Mouse (Mus musculus): ENCODE measurements around the gene Ptpn12. TPM values are rescaled to one million over a fixed set of nuclear protein-coding genes. Genes with fewer than 3 reads are reported as not detected.
A peak's percentile ranks its signal among the peaks of the same experiment; 100 is the strongest.

The Ptpn12 gene
- polyA plus RNA-seq, 1 experiment from 2014 or later: 23.6 TPM

GRCm38 (mm10) chr5:21002723-21003122 lies 53.0 kb downstream of the Ptpn12 start:
- no peaks in the 10 kb centered on the region for H3K4me1 ChIP-seq
- H3K36me3 ChIP-seq: peaks cover 62% of the 10 kb centered on the region
- H3K4me3 ChIP-seq: no peak overlapping the region
- no peak for ATAC-seq (ENCODE audit: low FRiP score, low read depth)
- 93% methylated on average over 6 of the region's 6 CpGs for WGBS
- H3K9me3 ChIP-seq: peaks cover 6% of the 10 kb centered on the region; the same call in 1 of the 2 replicates
- H3K27ac ChIP-seq: no peak overlapping the region
- H3K27me3 ChIP-seq: no peaks in the 10 kb centered on the region
- no peak overlapping the region for H3K4me2 ChIP-seq (replicated peaks)
- no peak overlapping the region for H3K9ac ChIP-seq

GRCm38 (mm10) chr5:21001622-21002315 lies 53.9 kb downstream of the Ptpn12 start:
- H3K4me2 ChIP-seq (replicated peaks): no peak overlapping the region
- H3K4me1 ChIP-seq: no peaks in the 10 kb centered on the region
- ATAC-seq (ENCODE audit: low FRiP score, low read depth): no peak
- peaks cover 70% of the 10 kb centered on the region for H3K36me3 ChIP-seq
- no peak overlapping the region for H3K9ac ChIP-seq
- no peaks in the 10 kb centered on the region for H3K27me3 ChIP-seq
- H3K9me3 ChIP-seq: peaks cover 6% of the 10 kb centered on the region; the same call in 1 of the 2 replicates
- H3K4me3 ChIP-seq: no peak overlapping the region
- WGBS: 92% methylated on average over 10 of the region's 10 CpGs
- no peak overlapping the region for H3K27ac ChIP-seq

GRCm38 (mm10) chr5:20998427-20998826 lies 57.3 kb downstream of the Ptpn12 start:
- 93% methylated on average over 6 of the region's 6 CpGs for WGBS
- Histone ChIP-seq H3K27me3 (no peaks in the 10 kb centered on the region), H3K4me1 (no peaks in the 10 kb centered on the region), H3K36me3 (peaks cover 86% of the 10 kb centered on the region), H3K9me3 (peaks cover 6% of the 10 kb centered on the region; the same call in 1 of the 2 replicates), H3K27ac (no peak overlapping the region), H3K9ac (no peak overlapping the region), H3K4me3 (no peak overlapping the region), H3K4me2 (replicated peaks) (no peak overlapping the region)
- no peak for ATAC-seq (ENCODE audit: low FRiP score, low read depth)

GRCm38 (mm10) chr5:20997555-20997954 lies 58.2 kb downstream of the Ptpn12 start:
- Histone ChIP-seq H3K27me3 (no peaks in the 10 kb centered on the region), H3K4me1 (no peaks in the 10 kb centered on the region), H3K4me3 (no peak overlapping the region), H3K27ac (no peak overlapping the region), H3K9me3 (peaks cover 6% of the 10 kb centered on the region; the same call in 1 of the 2 replicates), H3K4me2 (replicated peaks) (no peak overlapping the region), H3K9ac (no peak overlapping the region), H3K36me3 (peaks cover 82% of the 10 kb centered on the region)
- no peak for ATAC-seq (ENCODE audit: low FRiP score, low read depth)
- 86% methylated on average over 6 of the region's 6 CpGs for WGBS

- peaks cover 78% of the 10 kb centered on the region for H3K36me3 ChIP-seq
- no peak overlapping the region for H3K4me3 ChIP-seq
- H3K9ac ChIP-seq: no peak overlapping the region
- H3K27me3 ChIP-seq: no peaks in the 10 kb centered on the region
- H3K4me2 ChIP-seq (replicated peaks): no peak overlapping the region
- no peak overlapping the region for H3K27ac ChIP-seq
- 97% methylated on average over 8 of the region's 8 CpGs for WGBS
- H3K9me3 ChIP-seq: no peaks in the 10 kb centered on the region
- no peak for ATAC-seq (ENCODE audit: low FRiP score, low read depth)
- no peaks in the 10 kb centered on the region for H3K4me1 ChIP-seq
Measured at GRCm38 (mm10) chr5:20990062-20990809, 65.5 kb downstream of the Ptpn12 start.

- Histone ChIP-seq H3K4me3 (no peak overlapping the region), H3K9me3 (no peaks in the 10 kb centered on the region), H3K4me1 (no peaks in the 10 kb centered on the region), H3K9ac (no peak overlapping the region), H3K36me3 (peaks cover 58% of the 10 kb centered on the region), H3K27me3 (no peaks in the 10 kb centered on the region), H3K27ac (no peak overlapping the region), H3K4me2 (replicated peaks) (no peak overlapping the region)
- ATAC-seq (ENCODE audit: low FRiP score, low read depth): no peak
- WGBS: 91% methylated on average over 8 of the region's 8 CpGs
Measured at GRCm38 (mm10) chr5:20986271-20986670, 69.4 kb downstream of the Ptpn12 start.

- H3K4me3 ChIP-seq: no peak overlapping the region
- no peaks in the 10 kb centered on the region for H3K27me3 ChIP-seq
- H3K36me3 ChIP-seq: peaks cover 34% of the 10 kb centered on the region
- no peak for ATAC-seq (ENCODE audit: low FRiP score, low read depth)
- H3K9me3 ChIP-seq: no peaks in the 10 kb centered on the region
- H3K9ac ChIP-seq: no peak overlapping the region
- H3K4me1 ChIP-seq: no peaks in the 10 kb centered on the region
- H3K27ac ChIP-seq: no peak overlapping the region
- no peak overlapping the region for H3K4me2 ChIP-seq (replicated peaks)
Measured at GRCm38 (mm10) chr5:20983505-20983904, 72.2 kb downstream of the Ptpn12 start.

GRCm38 (mm10) chr5:20974690-20975089 lies 81.0 kb downstream of the Ptpn12 start:
- no peaks in the 10 kb centered on the region for H3K9me3 ChIP-seq
- H3K36me3 ChIP-seq: no peaks in the 10 kb centered on the region
- H3K4me1 ChIP-seq: peaks cover 6% of the 10 kb centered on the region
- 86% methylated on average over 4 of the region's 4 CpGs for WGBS
- H3K27me3 ChIP-seq: no peaks in the 10 kb centered on the region
- H3K4me2 ChIP-seq (replicated peaks): no peak overlapping the region
- H3K9ac ChIP-seq: no peak overlapping the region
- no peak for ATAC-seq (ENCODE audit: low FRiP score, low read depth)
- H3K27ac ChIP-seq: no peak overlapping the region
- no peak overlapping the region for H3K4me3 ChIP-seq

GRCm38 (mm10) chr5:20973999-20974398 lies 81.7 kb downstream of the Ptpn12 start:
- Histone ChIP-seq H3K27me3 (no peaks in the 10 kb centered on the region), H3K27ac (no peak overlapping the region), H3K4me1 (peaks cover 6% of the 10 kb centered on the region), H3K9ac (no peak overlapping the region), H3K4me2 (replicated peaks) (no peak overlapping the region), H3K36me3 (no peaks in the 10 kb centered on the region), H3K9me3 (no peaks in the 10 kb centered on the region), H3K4me3 (no peak overlapping the region)
- WGBS: 13% methylated on average over 7 of the region's 7 CpGs
- peak; percentile 57; the same call in 1 of the 2 replicates for ATAC-seq (ENCODE audit: low FRiP score, low read depth)

GRCm38 (mm10) chr5:20973069-20973468 lies 82.6 kb downstream of the Ptpn12 start:
- no peak overlapping the region for H3K4me3 ChIP-seq
- no peak overlapping the region for H3K9ac ChIP-seq
- no peaks in the 10 kb centered on the region for H3K27me3 ChIP-seq
- no peak overlapping the region for H3K27ac ChIP-seq
- no peaks in the 10 kb centered on the region for H3K36me3 ChIP-seq
- no peak overlapping the region for H3K4me2 ChIP-seq (replicated peaks)
- H3K4me1 ChIP-seq: peaks cover 6% of the 10 kb centered on the region
- no peak for ATAC-seq (ENCODE audit: low FRiP score, low read depth)
- H3K9me3 ChIP-seq: no peaks in the 10 kb centered on the region
- WGBS: 73% methylated on average over 5 of the region's 5 CpGs

GRCm38 (mm10) chr5:20968963-20969362 lies 86.7 kb downstream of the Ptpn12 start:
- H3K4me1 ChIP-seq: peaks cover 5% of the 10 kb centered on the region
- WGBS: 66% methylated on average over 9 of the region's 9 CpGs

GRCm38 (mm10) chr5:20968493-20968892 lies 87.2 kb downstream of the Ptpn12 start:
- WGBS: 60% methylated on average over 9 of the region's 9 CpGs
- Histone ChIP-seq H3K4me2 (replicated peaks) (no peak overlapping the region), H3K27ac (no peak overlapping the region), H3K9ac (no peak overlapping the region), H3K4me1 (no peaks in the 10 kb centered on the region), H3K36me3 (no peaks in the 10 kb centered on the region), H3K27me3 (no peaks in the 10 kb centered on the region), H3K9me3 (no peaks in the 10 kb centered on the region), H3K4me3 (no peak overlapping the region)
- ATAC-seq (ENCODE audit: low FRiP score, low read depth): no peak

More at GRCm38 (mm10) chr5:20968963-20969362, 86.7 kb downstream of the Ptpn12 start:
- H3K9me3 ChIP-seq: no peaks in the 10 kb centered on the region
- H3K4me2 ChIP-seq (replicated peaks): no peak overlapping the region
- H3K36me3 ChIP-seq: no peaks in the 10 kb centered on the region
- H3K9ac ChIP-seq: no peak overlapping the region
- no peak overlapping the region for H3K27ac ChIP-seq
- ATAC-seq (ENCODE audit: low FRiP score, low read depth): no peak
- H3K27me3 ChIP-seq: no peaks in the 10 kb centered on the region
- no peak overlapping the region for H3K4me3 ChIP-seq

Data from limb, embryonic 13.5 days (tissue).